Mouse (Mus musculus): Measurements from ENCODE around the gene Ssbp4.

The Ssbp4 gene

GRCm38 (mm10) chr8:70607898-70608748 lies 549 bp downstream of the Ssbp4 start:
- TF ChIP-seq CTCF (conservative IDR thresholded peaks at IDR 0.05; ENCODE audit: low read length) = no peak
- peaks cover 78% of the 10 kb centered on the region for H3K4me1 ChIP-seq (replicated peaks; ENCODE audit: low read depth, low read length)
- H3K4me3 ChIP-seq (replicated peaks; ENCODE audit: low read length) = peak overlapping the region; percentile 93
- no peaks in the 10 kb centered on the region for H3K9me3 ChIP-seq (ENCODE audit: low read length)
- peaks cover 15% of the 10 kb centered on the region for H3K36me3 ChIP-seq (ENCODE audit: insufficient read depth, low read length)
- H3K27me3 ChIP-seq (ENCODE audit: insufficient read depth, low read length) = peaks cover 10% of the 10 kb centered on the region

- peaks cover 21% of the 10 kb centered on the region for H3K36me3 ChIP-seq (ENCODE audit: insufficient read depth, low read length)
- no peak for TF ChIP-seq CTCF (conservative IDR thresholded peaks at IDR 0.05; ENCODE audit: low read length)
- no peak for TF ChIP-seq POU5F1 (IDR thresholded peaks at IDR 0.05; ENCODE audit: borderline replicate concordance, low read length)
- TF ChIP-seq NANOG (IDR thresholded peaks at IDR 0.05; ENCODE audit: borderline replicate concordance, low read length) = no peak
- peaks cover 10% of the 10 kb centered on the region for H3K27me3 ChIP-seq (ENCODE audit: insufficient read depth, low read length)
- peaks cover 81% of the 10 kb centered on the region for H3K4me1 ChIP-seq (replicated peaks; ENCODE audit: low read depth, low read length)
- H3K9me3 ChIP-seq (ENCODE audit: low read length) = no peaks in the 10 kb centered on the region
- peak overlapping the region; percentile 93 for H3K4me3 ChIP-seq (replicated peaks; ENCODE audit: low read length)
Measured at GRCm38 (mm10) chr8:70607603-70607897, 1.1 kb downstream of the Ssbp4 start.

GRCm38 (mm10) chr8:70606780-70607602 lies 1.7 kb downstream of the Ssbp4 start:
- Histone ChIP-seq H3K36me3 (ENCODE audit: insufficient read depth, low read length) (peaks cover 27% of the 10 kb centered on the region), H3K4me3 (replicated peaks; ENCODE audit: low read length) (peak overlapping the region; percentile 93), H3K27me3 (ENCODE audit: insufficient read depth, low read length) (peaks cover 10% of the 10 kb centered on the region), H3K9me3 (ENCODE audit: low read length) (no peaks in the 10 kb centered on the region), H3K4me1 (replicated peaks; ENCODE audit: low read depth, low read length) (peaks cover 84% of the 10 kb centered on the region)
- no peak for TF ChIP-seq NANOG (IDR thresholded peaks at IDR 0.05; ENCODE audit: borderline replicate concordance, low read length)
- no peak for TF ChIP-seq POU5F1 (IDR thresholded peaks at IDR 0.05; ENCODE audit: borderline replicate concordance, low read length)
- TF ChIP-seq CTCF (conservative IDR thresholded peaks at IDR 0.05; ENCODE audit: low read length) = no peak

- Histone ChIP-seq H3K9me3 (ENCODE audit: low read length) (no peaks in the 10 kb centered on the region), H3K36me3 (ENCODE audit: insufficient read depth, low read length) (peaks cover 31% of the 10 kb centered on the region)
- TF ChIP-seq NANOG (IDR thresholded peaks at IDR 0.05; ENCODE audit: borderline replicate concordance, low read length) (no peak), POU5F1 (IDR thresholded peaks at IDR 0.05; ENCODE audit: borderline replicate concordance, low read length) (no peak), CTCF (conservative IDR thresholded peaks at IDR 0.05; ENCODE audit: low read length) (no peak)
Measured at GRCm38 (mm10) chr8:70605871-70606779, 2.5 kb downstream of the Ssbp4 start.

GRCm38 (mm10) chr8:70604558-70604957 lies 4.1 kb downstream of the Ssbp4 start:
- Histone ChIP-seq H3K4me3 (replicated peaks; ENCODE audit: low read length) (0 out of 2 replicates have a peak overlapping the region, but pooled peaks have one; percentile 20), H3K4me1 (replicated peaks; ENCODE audit: low read depth, low read length) (peaks cover 90% of the 10 kb centered on the region), H3K36me3 (ENCODE audit: insufficient read depth, low read length) (peaks cover 44% of the 10 kb centered on the region), H3K27me3 (ENCODE audit: insufficient read depth, low read length) (no peaks in the 10 kb centered on the region), H3K9me3 (ENCODE audit: low read length) (no peaks in the 10 kb centered on the region)
- TF ChIP-seq NANOG (IDR thresholded peaks at IDR 0.05; ENCODE audit: borderline replicate concordance, low read length) = no peak
- no peak for TF ChIP-seq CTCF (conservative IDR thresholded peaks at IDR 0.05; ENCODE audit: low read length)
- TF ChIP-seq POU5F1 (IDR thresholded peaks at IDR 0.05; ENCODE audit: borderline replicate concordance, low read length) = no peak

More at GRCm38 (mm10) chr8:70605871-70606779, 2.5 kb downstream of the Ssbp4 start:
- peaks cover 83% of the 10 kb centered on the region for H3K4me1 ChIP-seq (replicated peaks; ENCODE audit: low read depth, low read length)
- peak overlapping the region; percentile 93 for H3K4me3 ChIP-seq (replicated peaks; ENCODE audit: low read length)
- peaks cover 3% of the 10 kb centered on the region for H3K27me3 ChIP-seq (ENCODE audit: insufficient read depth, low read length)

- peak overlapping the region; percentile 13; the same call in 1 of the 2 replicates for H3K4me3 ChIP-seq (replicated peaks; ENCODE audit: low read length)
- TF ChIP-seq POU5F1 (IDR thresholded peaks at IDR 0.05; ENCODE audit: borderline replicate concordance, low read length) (no peak), CTCF (conservative IDR thresholded peaks at IDR 0.05; ENCODE audit: low read length) (no peak), NANOG (IDR thresholded peaks at IDR 0.05; ENCODE audit: borderline replicate concordance, low read length) (no peak)
Measured at GRCm38 (mm10) chr8:70602139-70602811, 6.4 kb downstream of the Ssbp4 start.

GRCm38 (mm10) chr8:70601271-70601649 lies 7.4 kb downstream of the Ssbp4 start:
- peaks cover 1% of the 10 kb centered on the region for H3K27me3 ChIP-seq (ENCODE audit: insufficient read depth, low read length)
- TF ChIP-seq CTCF (conservative IDR thresholded peaks at IDR 0.05; ENCODE audit: low read length) (no peak), NANOG (IDR thresholded peaks at IDR 0.05; ENCODE audit: borderline replicate concordance, low read length) (no peak), POU5F1 (IDR thresholded peaks at IDR 0.05; ENCODE audit: borderline replicate concordance, low read length) (no peak)
- peak overlapping the region; percentile 46 for H3K4me3 ChIP-seq (replicated peaks; ENCODE audit: low read length)
- H3K4me1 ChIP-seq (replicated peaks; ENCODE audit: low read depth, low read length) = peaks cover 94% of the 10 kb centered on the region
- H3K36me3 ChIP-seq (ENCODE audit: insufficient read depth, low read length) = peaks cover 68% of the 10 kb centered on the region
- no peaks in the 10 kb centered on the region for H3K9me3 ChIP-seq (ENCODE audit: low read length)

More at GRCm38 (mm10) chr8:70602139-70602811, 6.4 kb downstream of the Ssbp4 start:
- Histone ChIP-seq H3K9me3 (ENCODE audit: low read length) (no peaks in the 10 kb centered on the region), H3K4me1 (replicated peaks; ENCODE audit: low read depth, low read length) (peaks cover 94% of the 10 kb centered on the region), H3K36me3 (ENCODE audit: insufficient read depth, low read length) (peaks cover 58% of the 10 kb centered on the region), H3K27me3 (ENCODE audit: insufficient read depth, low read length) (no peaks in the 10 kb centered on the region; the same call in 1 of the 2 replicates)

Data from E14TG2a.4 (cell line).